Mouse (Mus musculus) left cerebral cortex, postnatal 25 days (tissue): ENCODE measurements around the gene Nln. TPM values are rescaled to one million over a fixed set of nuclear protein-coding genes. Genes with fewer than 3 reads are reported as not detected.

Experiments used
- DNase-seq, 2 experiments: peaks; one replicate each; pipeline ENCODE4 v3.0.0; 2022; ENCODE audit warnings: low spot score in 2 of 2, mixed read lengths in 1 of 2
- intact Hi-C: fragments of 180-260 bp; cut with DNase I; formaldehyde crosslinking; loops from one replicate; pipeline ENCODE4 v1.15.1; 2025
- total RNA-seq, 2 experiments: library from RNA; stranded (reverse); gene quantifications; 2 replicates each; pipeline ENCODE4 v1.2.3; 2021

Gene Nln
- 10 to 100 TPM; 23.9 to 31.0 TPM for total RNA-seq

DNA sequence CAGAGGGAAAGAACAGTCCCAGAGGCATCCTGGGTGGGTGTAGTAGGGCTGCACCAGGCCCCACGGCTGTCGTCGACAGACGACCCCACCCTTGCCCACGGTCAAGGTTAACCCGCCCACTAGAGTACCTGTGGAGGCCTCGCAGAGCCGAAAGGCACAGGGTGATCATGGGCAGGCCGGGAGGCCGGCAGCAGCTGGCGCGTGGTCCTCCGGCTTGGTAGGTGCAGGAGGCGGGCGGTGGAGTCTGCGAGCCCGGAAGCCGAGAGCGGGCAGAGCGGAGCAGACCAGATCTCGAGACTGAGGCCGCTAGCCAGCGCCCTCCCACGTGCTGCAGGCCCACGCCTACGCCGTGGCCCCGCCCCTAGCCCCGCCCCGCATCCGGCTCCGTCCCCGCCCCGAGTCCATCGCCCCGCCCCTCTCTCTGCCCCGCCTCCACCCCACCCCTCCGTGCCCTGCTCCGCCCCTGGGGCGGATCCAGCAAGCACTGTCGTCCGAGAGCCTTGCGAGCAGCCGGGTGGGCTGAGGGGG is at the start of gene Nln, which contains the start of gene Sgtb:
Nln (minus strand) TSS at position 327 of the 528 bp plus-strand sequence.
Sgtb (plus strand) TSS at position 454 of the 528 bp plus-strand sequence.
- intact Hi-C loops = loop anchor here (2.0 kb wide), 1 partner anchor 189 kb away; the partner anchor contains the start of gene Erbin
- DNase-seq = peak; percentile 86

DNA sequence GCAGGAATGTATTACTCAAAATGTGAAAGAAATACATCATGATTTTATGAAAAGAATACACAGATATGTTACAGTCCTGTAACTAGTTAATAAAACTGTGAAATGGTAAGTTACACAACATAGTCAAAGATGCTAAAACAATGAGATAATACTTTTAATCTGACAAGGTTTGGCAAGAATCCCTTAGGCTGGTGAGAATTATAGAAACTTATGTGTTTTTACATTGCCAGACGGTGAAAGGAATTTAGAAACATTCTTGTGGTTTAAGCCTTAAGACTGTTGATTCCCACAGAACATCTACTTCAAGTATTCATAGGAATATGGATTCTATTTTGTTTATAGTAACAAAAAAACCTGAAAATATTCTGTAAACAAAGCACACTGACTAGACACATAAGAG is 46.3 kb upstream of the Nln start:
- no peak for DNase-seq

DNA sequence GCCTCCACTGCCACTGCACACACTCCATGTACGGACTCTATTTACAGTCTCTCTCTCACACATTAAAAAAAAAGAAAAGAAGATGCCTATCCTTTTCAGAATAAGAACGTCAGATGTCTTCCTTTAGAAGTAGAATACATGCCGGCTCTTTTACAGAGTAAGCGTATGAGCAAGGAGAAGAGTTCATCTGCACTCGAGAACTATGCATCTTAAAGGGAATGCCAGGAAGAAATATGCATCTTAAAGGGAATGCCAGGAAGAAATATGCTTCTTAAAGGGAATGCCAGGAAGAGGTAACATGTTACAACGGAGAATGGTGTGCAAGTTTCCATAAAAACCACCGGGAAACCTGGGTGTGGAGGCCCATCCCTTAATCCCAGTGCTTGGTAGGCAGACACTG is 45.7 kb upstream of the Nln start:
- DNase-seq = no peak
- intact Hi-C loops = no loop called here

More for the DNA sequence above, 46.3 kb upstream of the Nln start:
- intact Hi-C loops = no loop called here

DNA sequence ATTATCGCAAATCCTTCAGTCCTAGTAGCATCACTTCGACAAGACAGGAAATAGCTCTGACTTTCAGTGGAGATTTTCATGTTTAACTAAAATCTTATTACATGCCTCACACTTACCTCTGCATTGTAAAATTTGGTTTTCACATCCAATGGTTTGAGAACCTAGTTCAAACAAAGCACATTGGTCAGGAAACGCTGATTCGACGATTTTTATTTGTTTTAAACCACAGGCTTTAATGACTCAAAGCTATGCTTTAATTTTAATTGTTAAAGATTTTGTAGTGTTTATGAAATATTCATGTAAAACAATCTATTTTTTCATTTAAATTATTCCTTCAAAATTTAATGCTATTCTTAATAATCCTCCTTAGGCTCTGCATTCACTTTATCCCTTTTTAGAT is 44.8 kb upstream of the Nln start:
- intact Hi-C loops = no loop called here
- no peak for DNase-seq

DNA sequence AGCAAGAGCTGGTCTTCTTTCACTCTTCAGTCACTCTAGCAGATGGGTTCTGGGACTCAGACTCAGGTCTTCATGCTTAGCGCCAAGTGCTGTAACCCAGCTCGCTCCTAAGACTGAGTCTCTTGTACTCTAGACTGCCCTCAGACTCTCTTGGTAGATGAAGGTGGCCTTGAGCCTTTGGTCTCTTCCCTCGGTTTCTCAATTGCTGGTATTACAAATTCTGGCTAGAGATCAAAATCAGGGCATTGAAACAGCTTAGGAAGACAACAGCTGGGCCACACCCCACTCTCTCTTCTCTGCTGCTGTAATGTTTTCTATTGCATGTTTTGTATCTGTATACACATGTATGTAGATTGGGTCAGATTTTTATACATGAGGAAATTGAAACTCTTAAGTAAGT is 36.2 kb upstream of the Nln start:
- DNase-seq = no peak
- intact Hi-C loops = no loop called here

DNA sequence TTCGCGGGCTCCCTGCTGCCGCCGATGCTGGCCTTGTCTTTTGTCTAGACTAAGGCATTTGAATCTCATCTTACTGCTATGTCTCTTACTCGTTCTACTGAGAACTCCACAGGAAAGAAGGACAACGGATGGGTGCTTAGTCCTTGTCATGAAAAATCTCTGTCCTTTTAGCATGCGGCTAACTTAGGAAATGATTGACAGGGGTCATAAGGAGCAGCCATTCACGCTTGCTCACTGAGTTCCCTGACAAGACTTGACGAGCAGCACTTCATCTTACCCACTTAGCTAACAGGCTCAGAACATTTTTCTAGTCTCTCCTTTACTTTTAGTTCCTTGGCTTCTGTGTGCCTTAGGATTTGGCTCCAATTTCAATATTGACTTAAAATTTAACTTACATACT is 35.5 kb upstream of the Nln start:
- no peak for DNase-seq
- intact Hi-C loops = no loop called here

DNA sequence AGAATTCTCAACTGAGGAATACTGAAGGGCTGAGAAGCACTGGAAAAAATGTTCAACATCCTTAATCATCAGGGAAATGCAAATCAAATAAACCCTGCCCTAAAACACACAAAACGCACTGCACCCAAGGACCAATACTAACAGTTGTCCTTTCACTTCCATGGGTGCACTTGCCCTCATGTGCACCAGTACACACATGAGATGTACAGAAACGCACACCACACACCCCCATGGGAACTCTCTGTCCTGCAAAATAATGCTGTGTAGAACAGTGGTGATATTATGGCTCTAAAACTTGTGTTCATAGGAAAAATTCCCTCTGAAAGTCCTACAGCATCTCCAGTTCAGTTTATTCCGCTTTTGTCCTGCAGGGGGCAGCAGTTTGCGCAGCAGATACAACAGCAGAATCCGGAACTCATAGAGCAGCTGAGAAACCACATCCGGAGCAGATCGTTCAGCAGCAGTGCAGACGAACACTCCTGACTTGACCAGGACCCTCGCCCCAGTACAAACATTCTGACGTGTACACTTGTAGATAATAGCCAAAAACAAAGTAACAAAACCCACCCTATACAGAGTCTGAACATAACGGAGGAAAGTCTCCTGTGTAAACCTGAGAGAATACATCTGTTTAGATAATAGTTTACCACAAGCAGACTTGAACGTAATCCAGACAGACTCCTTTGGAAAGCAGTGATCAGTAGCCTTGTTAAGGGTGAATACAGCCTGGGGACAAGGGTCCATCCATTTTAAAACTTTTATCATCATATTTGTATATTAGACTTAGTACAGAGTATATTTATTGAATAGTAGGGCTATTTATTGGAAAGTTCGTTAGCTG is 30.2 kb upstream of the Nln start:
- intact Hi-C loops = no loop called here
- peak; percentile 81 to 89 for DNase-seq

DNA sequence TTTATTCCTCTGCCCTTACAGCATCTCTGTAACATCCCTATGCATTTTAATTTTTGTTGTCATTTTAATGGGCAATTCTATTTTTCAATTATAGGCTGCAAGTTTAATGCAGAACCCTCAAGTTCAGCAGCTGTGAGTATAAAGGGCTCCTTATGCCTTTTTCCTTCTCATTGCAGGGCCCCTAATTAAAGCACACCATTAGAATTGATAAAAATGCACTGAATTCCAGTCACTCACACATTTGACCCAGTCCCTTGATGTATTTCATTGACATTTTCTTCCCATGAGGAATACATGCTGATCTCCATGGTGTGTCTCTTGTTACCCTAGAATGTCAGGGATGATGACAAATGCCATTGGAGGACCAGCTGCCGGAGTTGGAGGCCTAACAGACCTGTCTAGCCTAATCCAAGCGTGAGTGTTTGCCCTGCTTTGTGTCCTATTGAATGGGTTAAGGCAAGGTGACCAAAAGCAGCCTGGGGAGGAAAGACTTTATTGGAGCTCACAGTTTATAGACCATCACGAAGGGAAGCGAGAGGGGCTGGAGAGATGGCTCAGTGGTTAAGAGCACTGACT is 25.2 kb upstream of the Nln start:
- intact Hi-C loops = no loop called here
- no peak for DNase-seq

DNA sequence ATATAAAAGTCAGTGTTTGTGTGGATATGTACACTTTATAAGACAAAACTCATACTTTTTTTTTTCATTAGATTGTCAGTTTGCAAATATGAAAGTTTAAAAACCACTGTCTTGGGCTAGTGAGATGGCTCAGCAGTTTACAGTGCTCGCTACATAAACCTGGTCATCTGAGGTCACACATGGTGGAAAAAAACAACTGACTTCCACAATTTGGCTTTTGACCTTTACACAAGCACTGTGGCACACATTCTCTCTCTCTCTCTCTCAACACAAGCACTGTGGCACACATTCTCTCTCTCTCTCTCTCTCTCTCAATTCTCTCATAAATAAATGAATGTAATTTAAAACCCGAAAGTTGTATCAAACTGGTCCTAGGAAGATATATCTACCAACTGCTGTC is 23.1 kb upstream of the Nln start:
- no peak for DNase-seq
- intact Hi-C loops = no loop called here

DNA sequence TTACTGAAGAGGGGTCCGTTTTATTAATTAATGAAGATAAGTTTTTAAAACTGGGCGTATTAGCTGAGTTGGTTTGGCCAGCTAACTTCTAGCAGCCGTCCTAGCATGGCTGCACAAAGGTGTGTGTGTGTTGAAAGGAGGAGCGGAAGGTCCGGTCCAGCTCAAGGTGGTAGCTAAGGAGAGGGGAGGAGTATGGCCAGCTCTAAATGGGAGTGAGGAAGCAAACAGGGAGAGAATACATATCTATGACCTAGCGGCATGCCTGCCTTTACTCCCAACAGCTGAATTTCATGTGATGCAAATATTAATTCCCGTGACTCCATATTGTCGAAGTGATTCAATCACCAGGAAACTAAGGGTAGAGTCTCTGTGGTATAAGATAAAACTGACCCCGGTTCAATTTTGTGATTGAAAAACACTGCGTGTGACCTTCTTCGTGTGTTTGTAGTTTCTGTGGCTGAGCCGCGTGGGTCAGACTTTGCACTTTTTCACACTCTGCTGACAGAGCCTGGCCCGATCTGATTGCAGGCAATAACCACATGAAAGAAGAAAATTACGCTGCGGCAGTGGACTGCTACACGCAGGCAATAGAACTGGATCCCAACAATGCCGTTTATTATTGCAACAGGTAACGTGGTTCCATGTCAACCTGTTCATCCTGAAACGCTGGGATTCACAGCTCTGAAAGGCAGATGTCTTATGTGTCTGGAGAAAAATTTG is 14.4 kb upstream of the Nln start:
- intact Hi-C loops = no loop called here
- no peak for DNase-seq

DNA sequence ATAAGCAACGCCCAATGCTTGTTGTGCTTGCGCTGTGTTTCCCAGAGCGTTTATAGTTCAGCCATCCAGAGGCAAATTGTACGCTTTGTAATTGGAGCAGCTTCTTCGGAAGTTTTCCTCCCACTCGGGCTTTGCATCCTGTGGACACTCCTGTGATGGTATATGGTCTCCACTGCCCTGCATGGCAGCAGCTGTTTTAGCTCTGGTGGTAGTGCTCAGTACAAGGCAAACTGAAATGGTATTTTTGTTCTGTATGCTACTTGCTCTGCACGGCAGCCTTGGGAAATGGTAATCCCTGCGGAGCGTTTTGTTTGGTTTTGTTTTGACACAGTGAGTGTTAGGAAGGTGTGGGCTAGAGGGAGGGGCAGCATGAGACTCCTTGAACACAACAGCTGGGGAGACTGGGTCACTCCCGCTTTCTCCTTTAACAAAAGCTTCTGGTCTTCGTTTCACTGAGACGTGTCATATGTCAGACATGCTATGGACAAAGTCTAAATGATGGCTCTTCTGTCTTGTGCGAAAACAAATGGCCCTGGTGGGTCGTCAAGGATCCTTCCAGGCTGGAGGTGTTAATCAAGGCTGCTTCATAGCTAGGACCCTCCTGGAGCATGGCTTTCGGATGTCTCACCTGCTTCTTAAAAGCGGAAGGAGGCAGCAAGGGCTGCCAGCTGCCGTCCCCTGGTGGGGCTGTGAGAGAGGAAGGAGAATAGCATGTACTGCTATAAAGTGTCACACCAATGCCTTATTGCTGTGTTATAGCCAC is 12.8 kb upstream of the Nln start:
- intact Hi-C loops = no loop called here
- DNase-seq = no peak

DNA sequence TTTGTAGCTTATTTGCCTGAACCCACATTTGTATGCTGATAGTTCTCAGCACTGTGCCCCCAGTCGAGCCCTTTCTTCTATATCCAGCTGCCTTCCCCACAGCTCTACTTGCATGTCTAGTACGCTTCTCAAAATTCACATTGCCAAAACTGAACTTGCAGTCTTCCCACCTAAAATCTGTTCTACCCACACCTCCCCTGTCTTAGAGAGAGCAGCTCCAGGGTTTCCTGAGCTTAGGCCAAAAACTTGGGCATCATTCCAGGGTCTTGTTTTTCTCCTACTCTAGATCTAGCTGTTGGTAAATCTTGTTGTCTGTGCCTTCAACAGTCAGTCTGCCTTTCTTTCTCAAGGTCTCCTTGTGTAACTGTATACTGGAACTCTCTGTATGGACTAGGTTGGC is 5.4 kb upstream of the Nln start:
- peak; percentile 45 to 91 for DNase-seq
- intact Hi-C loops = no loop called here

DNA sequence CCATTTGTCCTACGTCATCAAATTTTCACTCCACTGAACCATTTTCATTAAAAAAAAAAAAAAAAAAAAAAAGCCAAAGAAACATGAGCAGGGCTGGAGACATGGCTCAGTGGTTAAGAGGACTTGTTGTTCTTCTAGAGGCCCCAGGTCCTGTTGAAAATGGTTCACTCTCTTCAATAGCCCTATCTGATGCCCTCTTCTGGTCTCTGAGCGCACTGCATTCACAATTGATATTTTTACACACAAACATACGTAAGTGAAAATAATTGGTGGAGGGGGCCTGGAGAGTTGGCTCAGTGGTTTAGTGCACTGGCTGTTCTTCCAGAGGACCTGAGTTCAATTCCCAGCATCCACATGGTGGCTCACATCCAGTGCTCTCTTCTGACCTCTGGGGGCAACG is 4.4 kb upstream of the Nln start:
- no peak for DNase-seq
- intact Hi-C loops = no loop called here

DNA sequence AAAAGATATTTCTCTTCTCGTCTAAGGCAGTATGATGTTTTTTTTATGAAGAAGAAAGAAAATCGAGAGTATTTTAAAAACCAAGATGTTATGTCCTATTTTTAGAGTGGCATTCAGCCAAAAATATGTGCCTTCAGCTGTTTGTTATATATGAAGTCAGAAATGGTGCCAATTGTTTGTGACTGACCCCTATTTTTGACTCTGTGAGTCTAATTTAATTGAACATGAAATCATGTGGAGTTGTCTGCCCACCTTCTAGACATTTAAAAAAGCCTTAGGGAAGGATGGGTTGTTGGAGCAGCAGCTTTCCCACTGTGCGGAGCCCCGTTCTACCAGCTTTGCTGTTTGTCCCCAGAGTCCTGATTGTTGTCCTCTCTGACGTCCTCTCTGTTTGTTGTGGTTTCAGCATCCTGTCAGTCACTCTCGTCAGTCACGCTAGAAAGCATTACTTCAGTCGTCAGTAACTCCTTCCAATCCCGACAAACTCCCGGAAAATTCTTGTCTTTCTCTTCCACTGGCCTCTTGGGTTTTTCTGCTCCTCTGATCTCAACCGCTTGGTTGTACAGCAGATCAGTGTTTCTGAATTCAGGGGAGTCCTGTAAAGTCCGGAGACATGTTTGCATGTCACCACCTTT is 3.0 kb upstream of the Nln start:
- intact Hi-C loops = no loop called here
- peak in 1 of 2 experiments; percentile 77 for DNase-seq

DNA sequence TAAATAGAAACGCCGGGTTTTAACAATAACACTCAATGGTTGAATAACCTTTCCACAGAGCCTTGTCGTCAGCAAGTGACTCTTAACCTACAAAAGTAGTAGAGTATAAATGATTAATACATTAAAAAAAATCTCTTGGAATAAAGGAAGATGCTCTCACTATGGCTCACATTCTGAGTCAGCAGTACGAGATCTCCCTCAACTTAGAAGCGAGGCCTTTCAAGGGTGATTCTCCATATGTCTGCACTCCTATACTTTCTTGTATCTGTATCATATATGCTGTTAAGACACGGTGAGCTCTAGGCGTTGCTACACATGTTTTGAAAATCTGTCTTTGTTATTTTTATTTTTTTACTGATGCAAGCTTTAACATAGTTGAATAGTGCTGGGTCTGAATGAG is 1.1 kb upstream of the Nln start:
- intact Hi-C loops = no loop called here
- DNase-seq = peak in 1 of 2 experiments; percentile 57

DNA sequence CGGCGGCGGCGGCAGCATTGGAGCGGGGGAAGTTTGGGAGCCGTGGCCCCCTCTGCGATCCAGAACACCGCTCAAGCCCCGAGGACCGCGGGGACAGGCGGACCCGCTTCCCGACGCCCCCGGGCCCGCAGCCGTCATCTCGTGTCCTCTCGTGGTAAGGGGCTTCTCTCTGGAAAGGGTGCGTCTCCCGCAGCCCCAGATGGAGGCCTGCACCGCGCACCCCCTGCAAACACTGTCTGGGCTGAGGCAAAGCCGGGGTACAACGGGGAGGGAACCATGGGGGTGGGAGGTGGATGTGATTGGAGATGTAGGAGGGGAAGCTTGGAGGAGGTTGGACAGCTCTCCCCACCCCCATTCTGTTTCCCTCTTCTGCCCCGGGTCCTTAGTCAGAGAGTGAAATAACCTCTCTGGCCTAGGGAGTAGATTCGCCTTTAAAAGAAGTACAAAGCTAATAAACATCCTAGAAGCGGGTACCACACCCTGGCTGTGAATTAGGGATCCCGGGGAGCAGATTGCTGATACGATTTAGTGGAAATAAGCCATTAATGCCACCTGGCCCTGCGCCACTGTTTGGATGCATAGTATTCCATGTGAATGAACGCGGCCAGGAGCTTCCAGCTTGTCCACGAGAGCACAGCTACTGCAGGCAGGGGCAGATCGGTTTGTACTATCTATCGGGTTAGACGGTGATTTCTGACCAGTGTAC is 555 bp upstream of the Nln start:
- DNase-seq = peak; percentile 44 to 58
- intact Hi-C loops = loop anchor here (2.0 kb wide), 1 partner anchor 189 kb away; the partner anchor contains the start of gene Erbin

DNA sequence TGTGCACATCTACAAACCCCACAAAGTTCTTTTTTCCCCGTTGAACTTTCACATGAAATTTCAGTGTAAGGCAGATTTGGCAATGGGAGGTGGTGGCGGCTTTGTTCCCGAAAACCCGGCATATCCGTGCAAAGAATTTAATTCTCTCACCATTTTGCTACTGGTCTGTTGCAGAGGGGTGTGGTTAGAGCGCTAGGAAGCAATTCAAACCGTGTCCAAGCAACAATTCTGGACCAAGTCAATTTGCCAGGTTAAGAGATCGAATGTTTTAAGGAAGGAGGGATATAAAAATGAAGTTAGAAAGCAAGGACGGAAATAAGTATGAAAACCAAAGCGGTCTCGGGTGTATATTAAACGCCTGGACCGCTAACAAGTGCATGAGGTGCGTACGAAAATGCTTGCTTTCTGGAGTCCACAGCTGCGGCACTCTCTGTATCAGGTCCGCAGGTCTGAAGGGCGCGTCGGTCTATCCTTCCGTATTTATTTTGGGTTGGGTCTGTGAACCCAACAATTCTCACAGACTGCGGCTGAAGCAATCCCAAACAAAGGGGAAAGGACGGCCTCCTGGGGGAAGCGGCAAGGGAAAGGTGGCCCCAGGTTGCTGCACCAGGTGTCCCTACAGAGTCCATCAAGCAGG is 645 bp downstream of the Nln start:
- intact Hi-C loops = loop anchor here (2.0 kb wide), 1 partner anchor 188 kb away; the partner anchor contains the start of gene Erbin
- peak in 1 of 2 experiments; percentile 28 for DNase-seq
